Mouse (Mus musculus): ENCODE measurements at regions not wholly inside any gene's neighbourhood (a gene's known extent, or its start where the extent isn't known, plus 50 kb on each side); places are given as distances from the start of the nearest gene placed in this dataset.
"Not testable (repeated sequence)": the region's sequence is repeated elsewhere in the genome, so short reads cannot be mapped to it uniquely, and the experiment has no call there.

- DNase-seq = no peak
Observed at GRCm38 (mm10) chr3:21942912-21943311, 133.5 kb upstream of the Tbl1xr1 start.

GRCm38 (mm10) chr3:21945775-21946174 is 130.7 kb upstream of the Tbl1xr1 start:
- no peak for DNase-seq

GRCm38 (mm10) chr3:21947320-21948073 is 129.0 kb upstream of the Tbl1xr1 start:
- DNase-seq = no peak

GRCm38 (mm10) chr3:21948074-21948659 is 128.3 kb upstream of the Tbl1xr1 start:
- DNase-seq = no peak

GRCm38 (mm10) chr3:21949459-21949858 is 127.0 kb upstream of the Tbl1xr1 start:
- DNase-seq = no peak

DNA sequence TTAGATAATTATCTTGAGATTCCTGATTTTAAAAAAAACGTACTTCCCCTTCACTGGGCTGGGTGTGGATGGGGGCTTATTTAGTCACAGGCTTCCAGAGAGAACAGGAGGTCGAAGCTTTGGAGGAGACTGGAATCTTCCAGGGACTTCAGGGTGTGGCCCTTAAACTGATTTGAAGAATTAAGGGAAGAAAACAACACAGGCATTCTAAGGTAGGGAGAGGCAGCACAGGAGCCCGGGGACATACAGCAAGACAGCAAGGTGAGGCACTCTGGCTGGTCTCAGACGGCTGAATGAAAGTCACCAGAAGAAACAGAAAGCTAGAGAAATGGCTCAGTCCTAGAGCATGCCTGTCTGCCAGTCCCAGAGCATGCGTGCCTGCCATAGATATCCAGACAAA is 125.9 kb upstream of the Tbl1xr1 start:
- no peak for DNase-seq

DNA sequence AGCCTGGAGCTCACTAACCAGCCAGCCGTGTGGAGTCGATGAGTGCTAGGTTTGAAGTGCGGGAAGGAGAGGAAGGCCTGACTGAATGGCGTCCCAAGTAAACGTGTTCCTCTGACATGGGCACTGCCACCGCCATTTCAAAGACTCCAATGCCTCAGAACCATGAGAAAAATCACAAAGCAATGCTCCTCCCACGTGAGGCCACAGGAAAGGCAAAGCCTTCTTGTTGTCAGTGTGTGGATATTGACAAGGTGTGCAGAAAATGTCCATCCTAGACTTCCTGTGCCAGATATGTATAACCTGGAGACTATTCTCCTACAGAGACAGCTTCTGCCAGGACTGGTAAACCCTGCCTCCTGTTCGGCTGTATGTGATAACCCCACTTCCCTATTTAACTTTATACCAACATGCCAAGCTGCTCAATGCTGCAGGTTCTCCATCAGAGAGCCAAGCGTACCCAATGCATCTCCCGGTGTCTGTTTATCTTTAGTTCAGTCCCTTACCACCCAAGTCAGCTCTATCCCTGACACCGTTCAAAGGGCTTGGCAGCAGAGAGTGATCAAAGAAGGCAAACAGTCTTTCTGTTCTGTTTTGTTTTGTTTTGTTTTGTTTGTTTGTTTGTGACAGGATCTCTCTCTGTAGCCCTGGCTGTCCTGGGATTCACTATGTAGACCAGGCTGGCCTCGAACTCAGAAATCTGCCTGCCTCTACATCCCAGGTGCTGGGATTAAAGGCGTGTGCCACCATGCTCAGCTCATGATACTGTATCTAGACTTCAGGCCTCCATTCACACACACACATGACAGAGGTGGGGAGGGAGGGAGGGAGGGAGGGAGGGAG is 124.8 kb upstream of the Tbl1xr1 start:
- DNase-seq = no peak

GRCm38 (mm10) chr3:21952695-21953415 is 123.6 kb upstream of the Tbl1xr1 start:
- DNase-seq = peak; percentile 87

- DNase-seq = no peak
Observed at GRCm38 (mm10) chr3:21953416-21953810, 123.0 kb upstream of the Tbl1xr1 start.

- no peak for DNase-seq
Observed at GRCm38 (mm10) chr3:21955681-21956080, 120.8 kb upstream of the Tbl1xr1 start.

DNA sequence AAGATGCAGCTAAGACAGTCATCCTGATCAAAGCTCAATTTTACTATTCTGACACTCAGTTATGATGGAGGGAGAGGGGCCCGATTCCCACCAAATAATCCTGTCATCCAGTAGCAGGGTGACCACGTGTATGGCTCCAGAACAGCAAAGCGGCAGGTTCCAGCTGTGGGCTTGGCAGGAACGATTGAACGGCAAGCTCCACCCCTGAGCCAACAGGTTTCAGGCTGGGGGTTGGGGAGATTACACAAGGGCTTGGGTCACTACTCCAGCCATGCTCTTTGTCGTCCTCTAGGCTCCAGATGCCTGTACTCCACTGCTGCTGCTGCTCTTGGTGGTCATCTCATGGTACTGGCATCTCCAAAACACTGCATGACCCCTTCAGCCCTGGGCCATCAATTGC is 119.3 kb upstream of the Tbl1xr1 start:
- not testable (repeated sequence) for DNase-seq

- no peak for DNase-seq
Observed at GRCm38 (mm10) chr3:21958595-21959286, 117.7 kb upstream of the Tbl1xr1 start.

DNA sequence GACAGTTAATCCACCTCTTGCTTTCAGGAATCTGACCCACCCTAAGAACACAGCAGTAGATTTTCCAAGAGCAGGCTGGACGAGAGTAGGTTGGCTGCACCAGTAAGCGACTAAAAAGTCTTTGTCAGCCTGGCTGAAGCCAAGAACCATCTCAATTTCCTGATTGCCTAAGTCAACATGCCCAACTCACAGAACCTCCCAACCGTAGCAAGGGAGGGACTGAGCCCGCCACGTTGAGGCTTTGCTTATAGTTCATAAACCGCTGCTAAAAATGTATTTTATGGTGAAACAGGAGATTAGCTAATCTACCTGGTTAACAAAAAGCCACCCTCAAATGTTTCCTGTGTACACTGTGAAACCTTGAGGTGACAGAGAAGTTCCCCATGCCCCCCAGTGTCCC is 115.4 kb upstream of the Tbl1xr1 start:
- DNase-seq = no peak

GRCm38 (mm10) chr3:21961746-21962145 is 114.7 kb upstream of the Tbl1xr1 start:
- DNase-seq = no peak

GRCm38 (mm10) chr3:21962360-21962782 is 114.1 kb upstream of the Tbl1xr1 start:
- peak; percentile 28 for DNase-seq

DNA sequence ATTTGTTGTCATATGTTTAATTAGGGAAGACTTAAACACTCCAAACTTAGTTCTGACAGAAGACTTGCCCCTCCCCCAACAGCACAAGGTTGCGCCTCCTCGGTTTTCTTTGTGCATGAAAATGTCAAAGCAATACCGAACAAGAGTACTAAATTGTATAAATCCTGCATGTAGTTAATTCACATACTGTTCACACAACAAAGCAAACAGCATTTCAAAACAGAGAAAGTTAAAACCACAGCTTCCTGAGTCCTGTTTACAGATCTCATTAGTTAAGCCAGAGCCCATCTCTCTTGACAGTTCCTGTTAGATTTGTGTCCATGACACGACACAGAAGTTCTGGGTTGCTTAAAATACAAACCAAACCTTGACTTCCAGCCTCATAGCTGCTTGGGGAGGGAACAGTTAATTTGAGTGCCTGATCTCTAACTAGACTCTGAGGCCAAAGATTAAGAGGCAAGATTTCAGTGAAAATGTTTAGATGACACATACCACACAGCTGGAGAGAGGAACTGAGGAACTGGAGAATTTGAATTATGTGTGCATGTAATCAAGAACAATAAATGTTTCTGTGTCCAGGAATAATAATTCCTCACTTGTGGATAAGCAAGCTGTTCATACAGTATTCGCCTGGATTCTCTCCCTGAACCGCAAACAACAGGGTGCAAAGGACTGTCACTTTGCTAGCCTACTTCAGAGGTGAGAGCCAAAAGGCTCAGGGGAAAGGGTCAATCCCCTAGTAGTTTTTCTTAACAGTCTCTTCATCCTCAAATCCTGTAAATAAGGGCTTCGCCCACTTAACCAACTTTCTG is 113.3 kb upstream of the Tbl1xr1 start:
- DNase-seq = peak; percentile 52

DNA sequence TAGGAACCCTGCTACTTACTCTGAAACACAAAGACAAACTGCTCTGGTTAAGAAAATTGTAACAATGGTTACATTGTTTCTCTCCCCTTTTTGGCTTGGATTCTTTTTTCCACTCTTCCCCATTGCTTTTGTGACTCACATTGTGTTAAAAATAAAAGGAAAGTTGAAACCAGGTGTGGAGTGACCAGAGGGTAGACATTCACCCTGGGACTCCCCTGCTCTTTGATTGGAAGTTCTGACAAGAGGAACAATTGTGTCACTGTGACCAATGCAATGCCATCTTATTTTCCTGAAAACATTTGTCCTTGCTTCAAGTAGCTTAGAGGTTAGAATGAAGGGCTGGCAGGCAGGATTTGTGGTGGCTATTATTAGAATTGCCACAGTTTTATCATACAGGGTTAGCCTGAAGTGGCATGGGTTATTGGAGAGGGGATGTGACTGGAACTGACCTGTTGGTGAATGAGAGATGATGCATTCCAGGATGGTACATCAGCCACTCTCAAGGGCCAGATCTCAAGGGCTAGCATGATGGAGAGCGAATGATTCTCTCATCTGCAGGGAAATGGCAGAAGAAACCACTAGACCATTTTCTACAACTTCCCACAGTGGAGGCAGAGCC is 112.6 kb upstream of the Tbl1xr1 start:
- DNase-seq = no peak

DNA sequence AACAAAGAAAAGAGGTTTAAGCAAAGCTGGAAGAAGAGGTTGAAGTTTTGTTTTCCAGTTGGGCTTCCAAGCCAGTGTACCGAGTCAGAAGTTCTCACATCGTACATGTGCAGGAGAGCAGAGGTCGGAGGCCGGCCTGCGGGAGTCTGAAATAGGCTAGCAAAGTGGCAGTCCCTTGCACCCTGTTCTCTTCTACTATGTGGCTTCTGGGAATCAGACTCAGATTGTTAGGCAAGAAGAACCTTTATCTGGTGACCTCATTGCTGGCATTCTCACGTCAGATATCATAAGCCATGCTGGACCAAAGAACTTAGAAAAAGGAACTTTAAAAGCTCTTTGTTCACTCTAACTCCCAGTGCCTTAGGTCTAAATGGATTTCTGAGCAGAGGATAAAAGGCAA is 112.0 kb upstream of the Tbl1xr1 start:
- DNase-seq = no peak

- no peak for DNase-seq
Observed at GRCm38 (mm10) chr3:21965556-21965955, 110.9 kb upstream of the Tbl1xr1 start.

- DNase-seq = no peak
Observed at GRCm38 (mm10) chr3:21971731-21972130, 104.7 kb upstream of the Tbl1xr1 start.

- no peak for DNase-seq
Observed at GRCm38 (mm10) chr3:21973153-21973552, 103.3 kb upstream of the Tbl1xr1 start.
